Mouse (Mus musculus) olfactory bulb, adult 2 months (tissue): Measurements from ENCODE around the gene Nudt8.

Experiments
- CTCF ChIP-seq: fragments of 200-500 bp; IDR thresholded peaks from 2 replicates; pipeline ENCODE4 v1.5.1; 2012; ENCODE audit warnings: low read depth, mild to moderate bottlenecking, low read length, moderate library complexity; ENCODE audit not compliant: insufficient read depth
- POLR2A ChIP-seq: fragments of 200-500 bp; IDR thresholded peaks from 2 replicates; pipeline ENCODE4 v1.6.1; 2012; ENCODE audit warnings: mild to moderate bottlenecking, low read depth, low read length, moderate library complexity; ENCODE audit not compliant: insufficient read depth

- no peak for TF ChIP-seq CTCF
- no peak for TF ChIP-seq POLR2A
These were observed 32.3 kb downstream of the Nudt8 start for GRCm38 (mm10) chr19:4032668-4033067.
